Mouse (Mus musculus): ENCODE results near the gene Cdon.

GRCm38 (mm10) chr9:35533266-35533665, 112.3 kb downstream of the Cdon start:
- TF ChIP-seq POLR2AphosphoS5 (IDR thresholded peaks at IDR 0.05; ENCODE audit: insufficient replicate concordance, low read depth, low read length): no peak
- no peak for TF ChIP-seq CTCF (IDR thresholded peaks at IDR 0.05; ENCODE audit: low read depth, low read length)
- no peak for TF ChIP-seq GATA1 (IDR thresholded peaks at IDR 0.05; ENCODE audit: borderline replicate concordance, low read length)
- TF ChIP-seq TAL1 (conservative IDR thresholded peaks at IDR 0.05; ENCODE audit: low read depth, low read length): no peak
- no peak for TF ChIP-seq GATA2 (IDR thresholded peaks at IDR 0.05; ENCODE audit: borderline replicate concordance, low read depth, low read length)

Data from G1E (cell line).